In genomic region chr19:41015951-41016716, GRCm38 (mm10) we compare ENCODE assay signal across 8 mouse cellular contexts. TPM values are rescaled to one million over a fixed set of nuclear protein-coding genes. Genes with fewer than 3 reads are reported as not detected.
DNase-seq lines count a peak whose midpoint lies in the region; ATAC-seq and TF ChIP-seq lines count a peak whose summit lies in the region.

No protein-coding gene starts in this region.

- H3K9ac ChIP-seq in forebrain, embryonic 11.5 days (ENCODE audit: low read length): no peak overlapping the region
- H3K9ac ChIP-seq in hindbrain, embryonic 14.5 days: no peak overlapping the region

- intact Hi-C loops in heart, postnatal 25 days (cut with DNase I): loop anchor here (1.0 to 5.0 kb wide), 2 partner anchors 53 to 264 kb away; no protein-coding TSS in a partner anchor

- TF ChIP-seq CTCF in brain, embryonic 14.5 days (IDR thresholded peaks at IDR 0.05; ENCODE audit: borderline replicate concordance, extremely low read depth, insufficient read depth, insufficient read length): peak; percentile 74; the same call in 1 of the 2 replicates
- TF ChIP-seq CTCF in spleen, adult 2 months (IDR thresholded peaks at IDR 0.05; ENCODE audit: extremely low read depth, insufficient read depth, insufficient read length, insufficient replicate concordance): peak; percentile 54; the same call in 1 of the 2 replicates

- H3K9me3 ChIP-seq in forebrain, embryonic 11.5 days (ENCODE audit: control insufficient read depth, low read length): no peaks in the 10 kb centered on the region
- no peaks in the 10 kb centered on the region for H3K9me3 ChIP-seq in hindbrain, embryonic 14.5 days (ENCODE audit: control insufficient read depth, low read length)
- no peaks in the 10 kb centered on the region for H3K9me3 ChIP-seq in limb, embryonic 10.5 days (replicated peaks)
- H3K9me3 ChIP-seq in midbrain, embryonic 10.5 days (replicated peaks): no peaks in the 10 kb centered on the region

- WGBS in forebrain, embryonic 11.5 days: 18% methylated on average over 14 of the region's 14 CpGs
- 16% methylated on average over 14 of the region's 14 CpGs for WGBS in hindbrain, embryonic 14.5 days
- WGBS in limb, embryonic 10.5 days: 17% methylated on average over 14 of the region's 14 CpGs
- WGBS in midbrain, embryonic 10.5 days: 17% methylated on average over 14 of the region's 14 CpGs
- WGBS in spleen, adult 2 months: 8% methylated on average over 14 of the region's 14 CpGs

- no peak for TF ChIP-seq POLR2A in brain, embryonic 14.5 days (IDR thresholded peaks at IDR 0.05; ENCODE audit: borderline replicate concordance, extremely low read depth, insufficient read depth, insufficient read length, poor library complexity, severe bottlenecking)
- TF ChIP-seq POLR2A in spleen, adult 2 months (IDR thresholded peaks at IDR 0.05; ENCODE audit: low read depth, low read length): no peak

- DNase-seq in heart, adult 18-20 months: peak; percentile 66 to 76
- DNase-seq in heart, postnatal 25 days (ENCODE audit: low spot score): no peak
- DNase-seq in brain, embryonic 14.5 days (ENCODE audit: low read depth): peak; percentile 88
- DNase-seq in forebrain, embryonic 11.5 days (ENCODE audit: low spot score): peak; percentile 47
- peak; percentile 84 for DNase-seq in hindbrain, embryonic 14.5 days (ENCODE audit: low spot score)
- peak; percentile 36 for DNase-seq in limb, embryonic 10.5 days (ENCODE audit: low spot score)
- DNase-seq in midbrain, embryonic 10.5 days (ENCODE audit: low spot score): peak; percentile 36
- DNase-seq in spleen, adult 2 months (ENCODE audit: low read depth in 1 of 2, low spot score in 2 of 2): peak; percentile 77 to 79

- no peak overlapping the region for H3K4me3 ChIP-seq in forebrain, embryonic 11.5 days (ENCODE audit: low read depth, low read length)
- no peak overlapping the region for H3K4me3 ChIP-seq in hindbrain, embryonic 14.5 days (replicated peaks; ENCODE audit: low read length)
- peak overlapping the region; percentile 25; the same call in 1 of the 2 replicates for H3K4me3 ChIP-seq in limb, embryonic 10.5 days
- H3K4me3 ChIP-seq in midbrain, embryonic 10.5 days: peak overlapping the region; percentile 45
- H3K4me3 ChIP-seq in spleen, adult 2 months (ENCODE audit: extremely low read depth, insufficient read depth, insufficient read length): peak overlapping the region; percentile 2; the same call in 1 of the 2 replicates

- H3K4me2 ChIP-seq in forebrain, embryonic 11.5 days (ENCODE audit: low read depth, low read length, severe bottlenecking): peak overlapping the region; percentile 44
- H3K4me2 ChIP-seq in hindbrain, embryonic 14.5 days (replicated peaks): peak overlapping the region; percentile 42

- H3K36me3 ChIP-seq in forebrain, embryonic 11.5 days (ENCODE audit: control insufficient read depth, insufficient read depth, low read length): no peaks in the 10 kb centered on the region
- no peaks in the 10 kb centered on the region for H3K36me3 ChIP-seq in hindbrain, embryonic 14.5 days (replicated peaks; ENCODE audit: control insufficient read depth, insufficient read depth)
- H3K36me3 ChIP-seq in limb, embryonic 10.5 days: no peaks in the 10 kb centered on the region
- no peaks in the 10 kb centered on the region for H3K36me3 ChIP-seq in midbrain, embryonic 10.5 days
- H3K36me3 ChIP-seq in spleen, adult 2 months (ENCODE audit: control insufficient read depth, insufficient read depth, low read length): no peaks in the 10 kb centered on the region

- ATAC-seq in forebrain, embryonic 11.5 days (replicated peaks; ENCODE audit: low FRiP score): peak; percentile 51
- ATAC-seq in hindbrain, embryonic 14.5 days (ENCODE audit: low FRiP score): peak; percentile 65; the same call in 1 of the 2 replicates

- no peak overlapping the region for H3K27ac ChIP-seq in forebrain, embryonic 11.5 days (ENCODE audit: low read depth, low read length)
- no peak overlapping the region for H3K27ac ChIP-seq in hindbrain, embryonic 14.5 days
- no peak overlapping the region for H3K27ac ChIP-seq in limb, embryonic 10.5 days
- H3K27ac ChIP-seq in midbrain, embryonic 10.5 days (replicated peaks): 0 out of 2 replicates have a peak overlapping the region, but pooled peaks have one; percentile 17
- peak overlapping the region; percentile 4; the same call in 1 of the 2 replicates for H3K27ac ChIP-seq in spleen, adult 2 months (ENCODE audit: insufficient read depth, low read length)

- no peaks in the 10 kb centered on the region for H3K4me1 ChIP-seq in forebrain, embryonic 11.5 days (replicated peaks; ENCODE audit: control insufficient read depth, insufficient read depth, low read length)
- H3K4me1 ChIP-seq in hindbrain, embryonic 14.5 days (replicated peaks; ENCODE audit: control insufficient read depth, insufficient read depth, low read length): no peaks in the 10 kb centered on the region; the same call in 1 of the 2 replicates
- H3K4me1 ChIP-seq in limb, embryonic 10.5 days: peaks cover 3% of the 10 kb centered on the region
- H3K4me1 ChIP-seq in midbrain, embryonic 10.5 days: peaks cover 4% of the 10 kb centered on the region
- peaks cover 14% of the 10 kb centered on the region; the same call in 1 of the 2 replicates for H3K4me1 ChIP-seq in spleen, adult 2 months (ENCODE audit: control insufficient read depth, insufficient read depth, insufficient read length)

- peaks cover 2% of the 10 kb centered on the region; the same call in 1 of the 2 replicates for H3K27me3 ChIP-seq in forebrain, embryonic 11.5 days (ENCODE audit: control insufficient read depth, insufficient read depth, low read length)
- H3K27me3 ChIP-seq in hindbrain, embryonic 14.5 days (ENCODE audit: control insufficient read depth, insufficient read depth, low read length): peaks cover 7% of the 10 kb centered on the region; the same call in 1 of the 2 replicates
- H3K27me3 ChIP-seq in limb, embryonic 10.5 days (ENCODE audit: low read depth, poor library complexity, severe bottlenecking): peaks cover 24% of the 10 kb centered on the region
- peaks cover 14% of the 10 kb centered on the region; the same call in 1 of the 2 replicates for H3K27me3 ChIP-seq in midbrain, embryonic 10.5 days (ENCODE audit: low read depth, poor library complexity, severe bottlenecking)
- no peaks in the 10 kb centered on the region for H3K27me3 ChIP-seq in spleen, adult 2 months (ENCODE audit: control insufficient read depth, insufficient read depth, low read length)

RNA-seq across cellular contexts. Expression of gene Dntt, which starts 12.9 kb away (rescaled TPM):
- not detected for total RNA-seq in heart, adult 18-20 months (2021)
- total RNA-seq in heart, postnatal 25 days (2021): not detected
- polyA plus RNA-seq in brain, embryonic 14.5 days (2012; rRNA removed): 0.04 TPM in 1 of 2 replicates, not detected in the other
- polyA plus RNA-seq in forebrain, embryonic 11.5 days (2014; fragmentation: Nextera tagmentation; extraction: Ambion mirVana): not detected in 2 replicates
- 0.13 and 0.21 TPM in 2 replicates for polyA plus RNA-seq in hindbrain, embryonic 14.5 days (2014; fragmentation: Nextera tagmentation; extraction: Ambion mirVana)
- not detected in 2 replicates for polyA plus RNA-seq in limb, embryonic 10.5 days (2016; fragmentation: Nextera tagmentation; extraction: Ambion mirVana)
- polyA plus RNA-seq in midbrain, embryonic 10.5 days (2016; fragmentation: Nextera tagmentation; extraction: Ambion mirVana): 0.09 TPM in 1 of 2 replicates, not detected in the other
- 0.43 and 0.89 TPM in 2 replicates for polyA plus RNA-seq in spleen, adult 2 months (2012; rRNA removed)

RNA-seq across cellular contexts. Expression of gene Blnk, which starts 21.8 kb away (rescaled TPM):
- total RNA-seq in heart, adult 18-20 months (2021): 1 to 10 TPM; 2.1 to 2.5 TPM
- total RNA-seq in heart, postnatal 25 days (2021): 1 to 10 TPM; 1.6 TPM
- 0.25 and 0.53 TPM in 2 replicates for polyA plus RNA-seq in brain, embryonic 14.5 days (2012; rRNA removed)
- 0.31 and 0.41 TPM in 2 replicates for polyA plus RNA-seq in forebrain, embryonic 11.5 days (2014; fragmentation: Nextera tagmentation; extraction: Ambion mirVana)
- polyA plus RNA-seq in hindbrain, embryonic 14.5 days (2014; fragmentation: Nextera tagmentation; extraction: Ambion mirVana): 0.32 and 0.98 TPM in 2 replicates
- 0.45 and 0.93 TPM in 2 replicates for polyA plus RNA-seq in limb, embryonic 10.5 days (2016; fragmentation: Nextera tagmentation; extraction: Ambion mirVana)
- polyA plus RNA-seq in midbrain, embryonic 10.5 days (2016; fragmentation: Nextera tagmentation; extraction: Ambion mirVana): 0.14 and 0.43 TPM in 2 replicates
- 54.3 and 61.0 TPM in 2 replicates for polyA plus RNA-seq in spleen, adult 2 months (2012; rRNA removed)

Comparison
In these comparisons a context has a peak if more than half of its experiments do, and no peak if none do; other contexts are left out.
1. H3K27ac ChIP-seq: peak in midbrain, embryonic 10.5 days (single experiment) and spleen, adult 2 months (single experiment); none in forebrain, embryonic 11.5 days (single experiment), hindbrain, embryonic 14.5 days (single experiment) and limb, embryonic 10.5 days (single experiment).
2. H3K4me3 ChIP-seq: peak in limb, embryonic 10.5 days (single experiment), midbrain, embryonic 10.5 days (single experiment) and spleen, adult 2 months (single experiment); none in forebrain, embryonic 11.5 days (single experiment) and hindbrain, embryonic 14.5 days (single experiment).
3. RNA of gene Blnk, which starts 21.8 kb away (polyA plus RNA-seq): 54.3 to 61.0 TPM in spleen, adult 2 months; 0.45 to 0.93 TPM in limb, embryonic 10.5 days, 0.25 to 0.53 TPM in brain, embryonic 14.5 days, 0.31 to 0.41 TPM in forebrain, embryonic 11.5 days, 0.32 to 0.98 TPM in hindbrain, embryonic 14.5 days and 0.14 to 0.43 TPM in midbrain, embryonic 10.5 days; every median in the first group is over 10 times any median in the second.